Mouse (Mus musculus): ENCODE measurements around the gene Mocs2. TPM values are rescaled to one million over a fixed set of nuclear protein-coding genes. Genes with fewer than 3 reads are reported as not detected.

Gene Mocs2
- total and polyA plus RNA-seq, 3 experiments = 37.4 to 59.2 TPM; not detected in 1

DNA sequence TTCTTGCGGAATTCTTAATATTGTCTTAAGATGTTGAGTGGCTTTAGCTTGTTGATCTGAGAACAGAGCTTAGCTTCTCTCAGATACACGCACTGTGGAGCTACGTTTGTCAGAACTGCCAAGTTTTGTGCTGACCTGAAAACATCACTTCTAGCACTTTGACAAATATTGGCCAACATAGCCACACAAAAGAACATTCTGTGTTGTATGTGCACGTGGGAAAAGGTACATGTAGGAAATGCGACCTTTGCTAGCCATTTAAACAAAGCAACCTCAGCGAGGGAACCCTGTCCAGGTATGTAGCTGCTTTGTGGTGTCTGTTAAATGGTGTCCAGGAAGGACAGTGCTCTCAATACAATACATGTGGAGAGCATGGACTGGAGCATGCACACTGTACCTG is 36.0 kb downstream of the Mocs2 start:
- TF ChIP-seq JUND (IDR thresholded peaks at IDR 0.05; ENCODE audit: low read depth, low read length) (no peak), E2F4 (IDR thresholded peaks at IDR 0.05; ENCODE audit: borderline replicate concordance, low read depth, low read length) (no peak), ZMIZ1 (IDR thresholded peaks at IDR 0.05; ENCODE audit: low read depth, low read length) (no peak), BHLHE40 (IDR thresholded peaks at IDR 0.05; ENCODE audit: borderline replicate concordance, low read depth, low read length) (no peak), MEF2A (IDR thresholded peaks at IDR 0.05; ENCODE audit: extremely low read depth, insufficient replicate concordance, low read depth, low read length, poor library complexity, severe bottlenecking) (no peak), RAD21 (IDR thresholded peaks at IDR 0.05; ENCODE audit: low read depth, low read length) (no peak), ELF1 (IDR thresholded peaks at IDR 0.05; ENCODE audit: low read depth, low read length) (no peak), EP300 (IDR thresholded peaks at IDR 0.05; ENCODE audit: low read depth in 1 of 2, low read length in 2 of 2) (no peak), KAT2A (conservative IDR thresholded peaks at IDR 0.05; ENCODE audit: low read depth, low read length) (no peak)
- no peak for DNase-seq (ENCODE audit: low read depth, low spot score)
- Histone ChIP-seq H3K9ac (ENCODE audit: control insufficient read depth, low read depth, low read length, poor library complexity, severe bottlenecking) (no peak overlapping the region), H3K4me1 (ENCODE audit: control insufficient read depth in 1 of 2, insufficient read depth in 2 of 2, low read length in 2 of 2) (no peaks in the 10 kb centered on the region), H3K27me3 (ENCODE audit: control insufficient read depth in 1 of 2, insufficient read depth in 2 of 2, low read length in 2 of 2) (no peaks in the 10 kb centered on the region; a peak in 2 of 4 replicates), H3K79me2 (ENCODE audit: control insufficient read depth, insufficient read depth, low read length, poor library complexity) (no peaks in the 10 kb centered on the region), H3K27ac (ENCODE audit: control insufficient read depth, low read depth, low read length) (no peak overlapping the region), H3K9me3 (replicated peaks; ENCODE audit: insufficient read depth, low read length) (no peaks in the 10 kb centered on the region), H3K36me3 (ENCODE audit: control insufficient read depth in 1 of 2, insufficient read depth in 2 of 2, low read length in 2 of 2) (no peaks in the 10 kb centered on the region), H3K4me3 (ENCODE audit: control insufficient read depth in 1 of 2, insufficient read depth in 1 of 2, low read depth in 2 of 2, low read length in 2 of 2) (no peak overlapping the region)

DNA sequence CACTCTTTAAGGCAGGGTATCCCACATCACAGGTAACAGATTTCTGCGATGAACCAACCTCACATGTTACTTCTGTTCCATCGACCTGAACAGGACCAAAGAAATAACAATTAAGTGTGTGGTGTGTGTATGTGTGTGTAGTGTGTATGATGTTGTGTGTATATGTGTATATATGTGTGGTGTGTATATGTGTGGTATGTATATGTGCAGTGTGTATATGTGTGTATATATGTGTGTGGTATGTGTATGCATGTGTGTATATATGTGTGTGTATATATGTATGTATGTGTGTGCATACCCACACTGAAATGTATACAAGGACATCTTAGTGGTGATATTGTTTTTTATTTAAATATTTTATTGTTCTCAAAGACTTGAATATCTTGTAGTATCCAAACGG is 36.4 kb downstream of the Mocs2 start:
- no peak overlapping the region for H3K4me3 ChIP-seq (ENCODE audit: control insufficient read depth in 1 of 2, insufficient read depth in 1 of 2, low read depth in 2 of 2, low read length in 2 of 2)
- no peak overlapping the region for H3K9ac ChIP-seq (ENCODE audit: control insufficient read depth, low read depth, low read length, poor library complexity, severe bottlenecking)
- H3K36me3 ChIP-seq (ENCODE audit: control insufficient read depth in 1 of 2, insufficient read depth in 2 of 2, low read length in 2 of 2) = no peaks in the 10 kb centered on the region
- H3K27me3 ChIP-seq (ENCODE audit: control insufficient read depth in 1 of 2, insufficient read depth in 2 of 2, low read length in 2 of 2) = no peaks in the 10 kb centered on the region; a peak in 2 of 4 replicates
- no peaks in the 10 kb centered on the region for H3K4me1 ChIP-seq (ENCODE audit: control insufficient read depth in 1 of 2, insufficient read depth in 2 of 2, low read length in 2 of 2)
- TF ChIP-seq POLR2A (IDR thresholded peaks at IDR 0.05; ENCODE audit: control insufficient read depth in 1 of 2, insufficient read depth in 1 of 2, low read depth in 1 of 2, low read length in 2 of 2, poor library complexity in 1 of 2) = no peak
- TF ChIP-seq EP300 (IDR thresholded peaks at IDR 0.05; ENCODE audit: low read depth in 1 of 2, low read length in 2 of 2) = no peak
- no peak for TF ChIP-seq HCFC1 (IDR thresholded peaks at IDR 0.05; ENCODE audit: low read depth, low read length)
- no peak for TF ChIP-seq E2F4 (IDR thresholded peaks at IDR 0.05; ENCODE audit: borderline replicate concordance, low read depth, low read length)
- no peak for TF ChIP-seq JUND (IDR thresholded peaks at IDR 0.05; ENCODE audit: low read depth, low read length)
- no peak for TF ChIP-seq GATA1 (IDR thresholded peaks at IDR 0.05; ENCODE audit: low read depth, low read length)
- no peak for TF ChIP-seq ZKSCAN1 (IDR thresholded peaks at IDR 0.05; ENCODE audit: low read depth, low read length)
- no peak for TF ChIP-seq ZC3H11A (IDR thresholded peaks at IDR 0.05; ENCODE audit: low read depth, low read length)
- no peak for TF ChIP-seq ZNF384 (IDR thresholded peaks at IDR 0.05; ENCODE audit: low read depth, low read length)
- TF ChIP-seq MEF2A (IDR thresholded peaks at IDR 0.05; ENCODE audit: extremely low read depth, insufficient replicate concordance, low read depth, low read length, poor library complexity, severe bottlenecking) = no peak
- no peak for TF ChIP-seq CHD1 (IDR thresholded peaks at IDR 0.05; ENCODE audit: low read depth, low read length)
- TF ChIP-seq MAX (IDR thresholded peaks at IDR 0.05; ENCODE audit: low read length) = no peak
- TF ChIP-seq ELF1 (IDR thresholded peaks at IDR 0.05; ENCODE audit: low read depth, low read length) = no peak
- TF ChIP-seq MYB (IDR thresholded peaks at IDR 0.05; ENCODE audit: low read depth, low read length) = no peak
- TF ChIP-seq BHLHE40 (IDR thresholded peaks at IDR 0.05; ENCODE audit: borderline replicate concordance, low read depth, low read length) = no peak
- no peak for TF ChIP-seq NRF1 (IDR thresholded peaks at IDR 0.05; ENCODE audit: insufficient read depth, low read depth, low read length, poor library complexity, severe bottlenecking)
- no peak for TF ChIP-seq ZMIZ1 (IDR thresholded peaks at IDR 0.05; ENCODE audit: low read depth, low read length)
- no peak overlapping the region for H3K27ac ChIP-seq (ENCODE audit: control insufficient read depth, low read depth, low read length)
- no peaks in the 10 kb centered on the region for H3K9me3 ChIP-seq (replicated peaks; ENCODE audit: insufficient read depth, low read length)
- no peaks in the 10 kb centered on the region for H3K79me2 ChIP-seq (ENCODE audit: control insufficient read depth, insufficient read depth, low read length, poor library complexity)
- no peak for DNase-seq (ENCODE audit: low read depth, low spot score)

Measured in MEL (cell line).